Comparison of ENCODE assay signal across 15 mouse cellular contexts in the genomic region with DNA sequence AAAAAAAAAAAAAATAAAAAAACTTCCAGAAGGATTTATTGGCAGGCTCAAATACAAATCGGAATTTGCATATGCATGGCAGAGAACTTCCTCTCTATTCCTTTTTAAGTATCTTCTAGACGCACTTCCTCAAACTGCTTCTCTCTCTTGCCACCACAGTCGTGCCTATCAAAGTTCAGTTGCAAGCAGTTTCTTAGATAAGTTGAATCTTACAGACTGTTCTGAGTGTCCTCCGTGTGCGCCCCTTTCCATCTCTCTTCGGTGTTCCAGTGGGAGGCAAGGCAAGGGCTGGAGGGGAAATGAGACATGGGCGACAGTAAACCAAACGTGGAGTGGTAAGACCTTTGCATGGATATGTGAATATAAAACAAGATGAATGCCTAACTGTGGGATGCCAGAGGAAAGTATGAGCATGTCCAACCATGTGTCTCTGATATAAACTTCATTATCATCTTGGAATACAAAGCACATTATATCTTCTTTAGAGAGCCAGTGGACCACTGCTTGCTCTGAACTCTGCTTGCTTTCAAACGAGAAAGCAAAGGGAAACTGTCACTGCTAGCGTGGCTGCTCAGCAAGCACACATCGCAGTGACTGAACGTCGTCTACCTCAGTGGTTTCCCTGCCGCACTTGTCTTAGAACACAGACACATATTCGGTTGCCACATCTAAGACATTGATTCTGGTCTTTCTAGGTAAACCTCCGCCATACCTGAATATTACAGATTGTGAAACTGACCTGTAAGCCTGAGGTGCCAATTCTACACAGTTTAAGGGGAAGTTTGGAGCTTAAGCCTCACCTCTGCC.
DNase-seq lines count a peak whose midpoint lies in the region; ATAC-seq lines count a peak whose summit lies in the region.
"Had no signal": no experiment of that assay in that cellular context is flagged by ENCODE, and none has a peak within 500 bp of the region (broad histone marks: within the 10 kb centered on the region; RNA-seq: fewer than 3 reads in every experiment).

No protein-coding gene starts in this region.

- DNase-seq in A20 (ENCODE audit: low read depth, low spot score), result peak; percentile 79
- DNase-seq in CD4-positive helper T cell, adult 2 months (ENCODE audit: low read depth, low spot score), result peak; percentile 24
- no peak for DNase-seq in kidney, postnatal 36 days
- DNase-seq in right cerebral cortex, postnatal 4 days, result no peak
- no peak for DNase-seq in gastrocnemius, postnatal 4 days (ENCODE audit: low spot score in 2 of 2)
- no peak for DNase-seq in heart, adult 9 months (ENCODE audit: low spot score in 2 of 2)
- DNase-seq: adrenal gland, adult 8-10 months; cerebellum, adult 11 months; gastrocnemius, postnatal 36 days; heart, postnatal 4 days; kidney, adult 2 months had no signal

- ATAC-seq in granulocyte monocyte progenitor cell, adult 5-6 weeks (replicated peaks; ENCODE audit: poor library complexity, severe bottlenecking), result peak; percentile 76
- peak; percentile 72 for ATAC-seq in megakaryocyte, adult 5-6 weeks (ENCODE audit: poor library complexity, severe bottlenecking)
- ATAC-seq: forebrain, embryonic 16.5 days; Patski had no signal

Comparison
In these comparisons a context has a peak if more than half of its experiments do, and no peak if none do; other contexts are left out.
1. DNase-seq: peak in A20 (single experiment) and CD4-positive helper T cell, adult 2 months (single experiment); none in kidney, postnatal 36 days (0 of 2), right cerebral cortex, postnatal 4 days (single experiment), gastrocnemius, postnatal 4 days (0 of 2) and heart, adult 9 months (0 of 2).